Mouse (Mus musculus) heart, embryonic 12.5 days (tissue): ENCODE results near the gene Apopt1. TPM values are rescaled to one million over a fixed set of nuclear protein-coding genes. Genes with fewer than 3 reads are reported as not detected.

Experiments used
- ATAC-seq: fragments of 200-750 bp; cut with Nextera tagmentation; 2 replicates; pipeline ENCODE4 v1.8.0; 2017; ENCODE audit warnings: moderate TSS enrichment, moderate library complexity; ENCODE audit not compliant: insufficient number of reproducible peaks, low FRiP score
- H3K27ac ChIP-seq: fragments of 300-500 bp; sonication (generic); 2 replicates; pipeline ENCODE4 v1.5.1; 2016; ENCODE audit warnings: mild to moderate bottlenecking, moderate library complexity; ENCODE audit not compliant: poor library complexity, severe bottlenecking
- H3K27me3 ChIP-seq: fragments of 300-500 bp; sonication (generic); replicated peaks from 2 replicates; pipeline ENCODE4 v1.6.1; 2016; ENCODE audit warnings: mild to moderate bottlenecking, moderate library complexity
- H3K36me3 ChIP-seq: fragments of 300-500 bp; sonication (generic); 2 replicates; pipeline ENCODE4 v1.6.1; 2016; ENCODE audit warnings: mild to moderate bottlenecking, moderate library complexity
- H3K4me1 ChIP-seq: fragments of 300-500 bp; sonication (generic); replicated peaks from 2 replicates; pipeline ENCODE4 v1.6.1; 2016; ENCODE audit warnings: mild to moderate bottlenecking
- H3K4me2 ChIP-seq: fragments of 300-500 bp; sonication (generic); 2 replicates; pipeline ENCODE4 v1.6.1; 2016; ENCODE audit warnings: mild to moderate bottlenecking, moderate library complexity
- H3K4me3 ChIP-seq: fragments of 300-500 bp; sonication (generic); 2 replicates; pipeline ENCODE4 v1.5.1; 2016; ENCODE audit warnings: mild to moderate bottlenecking
- H3K9ac ChIP-seq: fragments of 300-500 bp; sonication (generic); 2 replicates; pipeline ENCODE4 v1.6.1; 2016; ENCODE audit warnings: mild to moderate bottlenecking, moderate library complexity
- H3K9me3 ChIP-seq: fragments of 300-500 bp; sonication (generic); replicated peaks from 2 replicates; pipeline ENCODE4 v1.6.1; 2016; ENCODE audit warnings: mild to moderate bottlenecking, moderate library complexity
- WGBS: fragments of 180-500 bp; shearing (Covaris S2); methylation state at CpG from one replicate; pipeline ENCODE4 v1.1.7; 2016; 5-methylcytosine and 5-hydroxymethylcytosine counted together
- polyA plus RNA-seq: library from polyadenylated mRNA; unstranded; fragments of >200 nt; fragmentation: Nextera tagmentation; extraction: Ambion mirVana; gene quantifications from 2 replicates; pipeline ENCODE4 v1.2.1, GENCODE M21; 2016

The Apopt1 gene
- polyA plus RNA-seq, 1 experiment from 2014 or later, result 48.8 TPM

DNA sequence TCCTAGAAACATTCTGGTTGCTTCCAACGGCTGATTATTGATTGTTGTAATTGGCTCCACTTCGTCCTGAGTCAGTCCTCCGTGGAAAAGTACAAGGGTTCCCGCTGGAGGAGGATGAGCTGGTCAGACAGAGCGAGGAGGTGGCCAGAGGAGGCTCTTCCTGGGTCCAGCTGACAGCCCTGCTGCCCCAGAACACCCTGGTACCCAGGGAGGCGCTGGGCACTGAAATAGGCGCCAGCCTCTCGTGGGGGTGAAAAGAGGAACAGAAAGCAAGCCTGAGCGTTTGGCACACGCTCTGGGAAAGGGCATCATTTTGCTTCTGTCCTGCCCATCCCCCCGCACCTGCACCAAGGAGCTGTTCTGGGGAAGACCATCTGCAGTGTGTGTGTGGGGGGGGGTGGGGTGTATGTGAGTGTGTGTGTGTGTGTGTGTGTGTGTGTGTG, 30.9 kb downstream of the Apopt1 start:
- Histone ChIP-seq H3K4me2 (no peak overlapping the region), H3K4me3 (no peak overlapping the region), H3K9me3 (no peaks in the 10 kb centered on the region), H3K4me1 (peaks cover 26% of the 10 kb centered on the region), H3K9ac (no peak overlapping the region), H3K36me3 (no peaks in the 10 kb centered on the region), H3K27me3 (no peaks in the 10 kb centered on the region), H3K27ac (no peak overlapping the region)
- ATAC-seq, result no peak
- WGBS, result 81% methylated on average over 11 of the region's 11 CpGs

- H3K9me3 ChIP-seq, result no peaks in the 10 kb centered on the region
- no peaks in the 10 kb centered on the region for H3K27me3 ChIP-seq
- H3K4me1 ChIP-seq, result peaks cover 32% of the 10 kb centered on the region
- H3K9ac ChIP-seq, result no peak overlapping the region
- no peak overlapping the region for H3K4me2 ChIP-seq
- no peak overlapping the region for H3K4me3 ChIP-seq
- no peak for ATAC-seq
- no peaks in the 10 kb centered on the region for H3K36me3 ChIP-seq
- WGBS, result 82% methylated on average over 6 of the region's 6 CpGs
- H3K27ac ChIP-seq, result peak overlapping the region; percentile 72; the same call in 1 of the 2 replicates
These were observed 32.2 kb downstream of the Apopt1 start for GRCm38 (mm10) chr12:111745274-111745673.

- H3K36me3 ChIP-seq, result no peaks in the 10 kb centered on the region
- H3K9me3 ChIP-seq, result no peaks in the 10 kb centered on the region
- no peak overlapping the region for H3K4me3 ChIP-seq
- peak; percentile 78 for ATAC-seq
- peaks cover 34% of the 10 kb centered on the region for H3K4me1 ChIP-seq
- H3K27me3 ChIP-seq, result no peaks in the 10 kb centered on the region
- peak overlapping the region; percentile 33 for H3K4me2 ChIP-seq
- peak overlapping the region; percentile 72 for H3K27ac ChIP-seq
- no peak overlapping the region for H3K9ac ChIP-seq
- 37% methylated on average over 5 of the region's 5 CpGs for WGBS
These were observed 33.0 kb downstream of the Apopt1 start for GRCm38 (mm10) chr12:111746091-111746490.

- H3K4me2 ChIP-seq, result no peak overlapping the region
- H3K4me1 ChIP-seq, result peaks cover 29% of the 10 kb centered on the region
- H3K9me3 ChIP-seq, result no peaks in the 10 kb centered on the region
- H3K4me3 ChIP-seq, result no peak overlapping the region
- 75% methylated on average over 7 of the region's 7 CpGs for WGBS
- no peaks in the 10 kb centered on the region for H3K36me3 ChIP-seq
- no peak overlapping the region for H3K9ac ChIP-seq
- no peak for ATAC-seq
- no peak overlapping the region for H3K27ac ChIP-seq
- H3K27me3 ChIP-seq, result no peaks in the 10 kb centered on the region
These were observed 34.4 kb downstream of the Apopt1 start for GRCm38 (mm10) chr12:111747421-111747820.

- no peak for ATAC-seq
- Histone ChIP-seq H3K27me3 (no peaks in the 10 kb centered on the region), H3K9ac (no peak overlapping the region), H3K9me3 (no peaks in the 10 kb centered on the region), H3K4me1 (peaks cover 28% of the 10 kb centered on the region), H3K36me3 (no peaks in the 10 kb centered on the region), H3K4me3 (no peak overlapping the region), H3K4me2 (peak overlapping the region; percentile 11; the same call in 1 of the 2 replicates), H3K27ac (no peak overlapping the region)
- WGBS, result 76% methylated on average over 3 of the region's 3 CpGs
These were observed 37.7 kb downstream of the Apopt1 start for GRCm38 (mm10) chr12:111750739-111751138.

DNA sequence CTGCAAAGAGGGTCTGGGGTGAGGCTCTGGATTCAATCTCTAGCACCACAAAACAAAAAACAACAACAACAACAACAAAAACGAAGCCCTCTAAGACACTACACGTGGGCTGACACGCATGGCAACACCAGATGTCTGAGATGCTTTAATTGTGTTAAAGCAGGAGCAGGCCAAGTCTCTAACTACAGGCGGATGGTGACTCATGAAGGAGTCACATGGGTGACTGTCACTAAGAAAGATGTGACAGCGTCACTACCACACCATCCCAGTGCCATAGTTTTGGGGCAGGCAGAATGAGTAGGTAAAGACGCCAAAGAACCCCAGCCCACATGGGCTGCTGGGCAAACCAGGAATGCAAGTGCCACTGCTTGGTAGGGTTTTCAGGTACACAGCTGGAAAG, 39.4 kb downstream of the Apopt1 start:
- no peak for ATAC-seq
- Histone ChIP-seq H3K4me1 (peaks cover 18% of the 10 kb centered on the region), H3K9me3 (no peaks in the 10 kb centered on the region), H3K27ac (no peak overlapping the region), H3K4me3 (no peak overlapping the region), H3K36me3 (no peaks in the 10 kb centered on the region), H3K9ac (no peak overlapping the region), H3K27me3 (no peaks in the 10 kb centered on the region), H3K4me2 (no peak overlapping the region)
- 90% methylated on average over 6 of the region's 6 CpGs for WGBS

- Histone ChIP-seq H3K4me3 (no peak overlapping the region), H3K9ac (peak overlapping the region; percentile 10; the same call in 1 of the 2 replicates), H3K27ac (no peak overlapping the region), H3K4me2 (peak overlapping the region; percentile 3; the same call in 1 of the 2 replicates), H3K4me1 (peaks cover 25% of the 10 kb centered on the region), H3K27me3 (no peaks in the 10 kb centered on the region), H3K36me3 (no peaks in the 10 kb centered on the region), H3K9me3 (no peaks in the 10 kb centered on the region)
- WGBS, result 53% methylated on average over 9 of the region's 9 CpGs
- ATAC-seq, result no peak
These were observed 40.3 kb downstream of the Apopt1 start for GRCm38 (mm10) chr12:111753347-111753746.

- no peaks in the 10 kb centered on the region for H3K36me3 ChIP-seq
- no peak for ATAC-seq
These were observed 41.6 kb downstream of the Apopt1 start for GRCm38 (mm10) chr12:111754710-111755109.

GRCm38 (mm10) chr12:111755231-111755630, 42.2 kb downstream of the Apopt1 start:
- H3K27me3 ChIP-seq, result no peaks in the 10 kb centered on the region
- H3K9ac ChIP-seq, result no peak overlapping the region
- WGBS, result 43% methylated on average over 2 of the region's 2 CpGs
- H3K4me1 ChIP-seq, result peaks cover 29% of the 10 kb centered on the region
- no peaks in the 10 kb centered on the region for H3K36me3 ChIP-seq
- ATAC-seq, result no peak
- no peak overlapping the region for H3K4me2 ChIP-seq
- no peak overlapping the region for H3K27ac ChIP-seq
- no peaks in the 10 kb centered on the region for H3K9me3 ChIP-seq
- H3K4me3 ChIP-seq, result no peak overlapping the region

More at GRCm38 (mm10) chr12:111754710-111755109, 41.6 kb downstream of the Apopt1 start:
- no peaks in the 10 kb centered on the region for H3K9me3 ChIP-seq
- no peak overlapping the region for H3K27ac ChIP-seq
- H3K4me1 ChIP-seq, result peaks cover 29% of the 10 kb centered on the region
- no peak overlapping the region for H3K4me2 ChIP-seq
- H3K9ac ChIP-seq, result no peak overlapping the region
- no peaks in the 10 kb centered on the region for H3K27me3 ChIP-seq
- no peak overlapping the region for H3K4me3 ChIP-seq

DNA sequence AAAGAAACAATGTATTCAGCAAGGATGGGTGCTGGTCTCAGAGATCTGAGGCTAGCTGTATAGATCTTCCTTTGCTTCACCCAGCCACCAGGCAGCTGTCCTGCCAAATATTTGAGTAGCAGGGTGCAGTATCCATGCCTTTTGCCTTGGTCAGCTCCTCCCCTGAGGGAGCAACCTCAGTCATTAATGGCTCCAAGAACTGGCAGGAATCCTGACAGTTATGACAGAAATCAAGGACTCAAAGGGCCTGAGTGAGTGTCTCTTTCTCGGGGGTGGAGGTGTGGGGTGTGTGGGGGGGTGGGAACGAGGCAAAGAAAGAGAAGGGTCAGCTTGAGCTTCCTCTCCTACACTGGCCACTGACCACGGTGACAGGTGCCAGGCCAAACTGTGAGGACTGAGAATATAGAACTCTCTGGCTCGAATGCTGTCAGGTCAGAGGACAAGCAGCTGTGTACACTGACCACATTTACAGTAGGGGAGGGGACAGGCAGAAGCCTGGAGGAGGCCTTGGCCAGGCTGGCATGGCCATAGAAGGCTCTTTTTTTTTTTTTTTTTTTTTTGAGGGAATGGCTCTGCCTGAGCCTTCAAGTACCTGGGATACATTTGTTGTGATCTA, 43.1 kb downstream of the Apopt1 start:
- Histone ChIP-seq H3K9ac (no peak overlapping the region), H3K36me3 (no peaks in the 10 kb centered on the region), H3K27ac (no peak overlapping the region), H3K4me1 (peaks cover 30% of the 10 kb centered on the region), H3K4me3 (no peak overlapping the region), H3K9me3 (no peaks in the 10 kb centered on the region), H3K27me3 (no peaks in the 10 kb centered on the region), H3K4me2 (no peak overlapping the region)
- ATAC-seq, result no peak
- WGBS, result 63% methylated on average over 4 of the region's 4 CpGs

- Histone ChIP-seq H3K4me2 (no peak overlapping the region), H3K27me3 (no peaks in the 10 kb centered on the region), H3K27ac (no peak overlapping the region), H3K9ac (no peak overlapping the region), H3K36me3 (no peaks in the 10 kb centered on the region), H3K4me1 (peaks cover 33% of the 10 kb centered on the region), H3K4me3 (no peak overlapping the region), H3K9me3 (no peaks in the 10 kb centered on the region)
- 17% methylated on average over 5 of the region's 5 CpGs for WGBS
- ATAC-seq, result no peak
These were observed 43.6 kb downstream of the Apopt1 start for GRCm38 (mm10) chr12:111756698-111757082.
